Mouse (Mus musculus) heart, postnatal 0 days (tissue): ENCODE measurements around the gene Kcp. TPM values are rescaled to one million over a fixed set of nuclear protein-coding genes. Genes with fewer than 3 reads are reported as not detected.

Source experiments
- ATAC-seq: fragments of 200-750 bp; cut with Nextera tagmentation; 2 replicates; pipeline ENCODE4 v1.8.0; 2017; ENCODE audit warnings: low read depth, moderate number of reproducible peaks, moderate library complexity; ENCODE audit not compliant: insufficient read depth
- DNase-seq: peaks from one replicate; pipeline ENCODE4 v3.0.0-alpha.2; 2016; ENCODE audit warnings: low spot score
- H3K27ac ChIP-seq: fragments of 300-500 bp; sonication (generic); 2 replicates; pipeline ENCODE4 v1.5.1; 2014; ENCODE audit warnings: low read depth, mild to moderate bottlenecking
- H3K27me3 ChIP-seq: fragments of 300-500 bp; sonication (generic); 2 replicates; pipeline ENCODE4 v1.6.1; 2014; ENCODE audit warnings: low read length, mixed read lengths; ENCODE audit not compliant: control insufficient read depth, insufficient read depth
- H3K36me3 ChIP-seq: fragments of 300-500 bp; sonication (generic); replicated peaks from 2 replicates; pipeline ENCODE4 v1.6.1; 2014; ENCODE audit warnings: low read length, mixed read lengths; ENCODE audit not compliant: control insufficient read depth, insufficient read depth
- H3K4me1 ChIP-seq: fragments of 300-500 bp; sonication (generic); 2 replicates; pipeline ENCODE4 v1.6.1; 2014; ENCODE audit warnings: antibody characterized with exemption; ENCODE audit not compliant: control insufficient read depth, insufficient read depth
- H3K4me2 ChIP-seq: fragments of 300-500 bp; sonication (generic); 2 replicates; pipeline ENCODE4 v1.6.1; 2014; ENCODE audit warnings: low read depth, mild to moderate bottlenecking, low read length, moderate library complexity
- H3K4me3 ChIP-seq: fragments of 300-500 bp; sonication (generic); 2 replicates; pipeline ENCODE4 v1.5.1; 2014; ENCODE audit warnings: low read depth, low read length
- H3K9ac ChIP-seq: fragments of 300-500 bp; sonication (generic); replicated peaks from 2 replicates; pipeline ENCODE4 v1.6.1; 2014; ENCODE audit warnings: low read depth, low read length, mixed read lengths
- H3K9me3 ChIP-seq: fragments of 300-500 bp; sonication (generic); replicated peaks from 2 replicates; pipeline ENCODE4 v1.6.1; 2016; ENCODE audit warnings: low read length; ENCODE audit not compliant: control insufficient read depth
- CTCF ChIP-seq: IDR thresholded peaks from 2 replicates; pipeline ENCODE4 v1.5.1; 2016; ENCODE audit warnings: antibody characterized with exemption, control low read depth, low read depth
- EP300 ChIP-seq: IDR thresholded peaks from 2 replicates; pipeline ENCODE4 v1.6.1; 2016; ENCODE audit warnings: antibody characterized with exemption, low read depth
- WGBS: fragments of 180-500 bp; shearing (Covaris S2); extraction: QIAGEN DNeasy Blood & Tissue Kit; methylation state at CpG from one replicate; pipeline ENCODE4 v1.1.7; 2014; 5-methylcytosine and 5-hydroxymethylcytosine counted together
- polyA plus RNA-seq: library from polyadenylated mRNA; unstranded; fragments of >200 nt; fragmentation: Nextera tagmentation; extraction: Ambion mirVana; gene quantifications from 2 replicates; pipeline ENCODE4 v1.2.1, GENCODE M21; 2015
- total RNA-seq: library from RNA; depleted of rRNA; stranded (reverse); fragments of >200 nt; gene quantifications from 2 replicates; pipeline ENCODE4 v1.2.3, GENCODE M21; 2014; ENCODE audit warnings: low replicate concordance

Gene Kcp
- total and polyA plus RNA-seq, 2 experiments from 2014 or later: 4.2 to 17.9 TPM

DNA sequence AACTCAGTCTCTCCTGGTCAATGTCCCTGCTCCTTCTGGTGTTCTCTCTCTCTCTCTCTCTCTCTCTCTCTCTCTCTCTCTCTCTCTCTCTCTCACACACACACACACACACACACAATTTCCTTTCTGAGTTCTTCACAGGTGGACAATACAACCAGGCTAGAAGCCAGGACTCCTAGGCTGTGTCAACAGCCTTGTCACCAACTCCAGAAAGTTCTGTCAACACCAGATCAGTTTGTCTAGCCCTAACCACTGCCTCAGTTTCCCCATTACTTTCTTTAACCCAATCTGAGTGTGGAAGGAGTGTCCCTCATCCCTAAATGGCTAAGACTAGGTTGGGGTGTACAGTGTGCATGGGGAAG lies 75.1 kb downstream of the Kcp start:
- peak overlapping the region; percentile 96 for H3K27ac ChIP-seq
- H3K9me3 ChIP-seq: no peaks in the 10 kb centered on the region

GRCm38 (mm10) chr6:29432156-29432555 lies 75.6 kb downstream of the Kcp start:
- H3K9me3 ChIP-seq: no peaks in the 10 kb centered on the region
- 0 out of 2 replicates have a peak, but pooled peaks cover 3% of the 10 kb centered on the region for H3K36me3 ChIP-seq
- H3K9ac ChIP-seq: no peak overlapping the region
- H3K4me3 ChIP-seq: no peak overlapping the region
- WGBS: 24% methylated on average over 3 of the region's 3 CpGs
- TF ChIP-seq CTCF: no peak
- no peak for ATAC-seq
- peak; percentile 51 for DNase-seq
- H3K4me2 ChIP-seq: no peak overlapping the region
- H3K27ac ChIP-seq: peak overlapping the region; percentile 96
- peaks cover 32% of the 10 kb centered on the region for H3K4me1 ChIP-seq
- no peaks in the 10 kb centered on the region for H3K27me3 ChIP-seq

More for the DNA sequence above, 75.1 kb downstream of the Kcp start:
- H3K4me1 ChIP-seq: peaks cover 34% of the 10 kb centered on the region
- H3K27me3 ChIP-seq: no peaks in the 10 kb centered on the region
- H3K4me2 ChIP-seq: peak overlapping the region; percentile 79
- H3K9ac ChIP-seq: peak overlapping the region; percentile 82
- ATAC-seq (no peak), DNase-seq (peak; percentile 27)
- peak overlapping the region; percentile 72 for H3K4me3 ChIP-seq
- TF ChIP-seq CTCF (no peak), EP300 (no peak)
- 0 out of 2 replicates have a peak, but pooled peaks cover 3% of the 10 kb centered on the region for H3K36me3 ChIP-seq

DNA sequence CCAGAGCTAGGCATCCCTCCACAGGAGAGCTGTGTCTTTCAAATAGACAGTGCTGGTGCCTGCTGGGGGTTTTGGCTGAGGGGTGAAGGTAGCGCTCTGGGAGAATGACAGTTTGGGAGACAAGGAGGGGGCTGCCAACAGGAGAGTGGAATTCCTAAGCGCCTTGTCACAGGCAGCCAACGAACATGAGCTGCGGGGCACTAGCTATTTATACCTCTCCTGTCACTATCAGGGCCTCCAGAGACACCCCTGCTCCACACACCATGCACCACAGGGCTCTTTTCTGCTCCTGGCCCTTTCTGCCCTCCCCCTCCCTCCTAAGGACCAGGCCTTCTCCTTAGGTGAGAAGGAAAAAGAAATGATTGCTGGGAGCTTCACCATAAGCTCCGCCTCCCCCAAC lies 76.3 kb downstream of the Kcp start:
- H3K4me3 ChIP-seq: no peak overlapping the region
- peak overlapping the region; percentile 96 for H3K27ac ChIP-seq
- no peaks in the 10 kb centered on the region for H3K9me3 ChIP-seq
- 0 out of 2 replicates have a peak overlapping the region, but pooled peaks have one; percentile 4 for H3K4me2 ChIP-seq
- ATAC-seq (peak; percentile 68), DNase-seq (peak; percentile 94)
- TF ChIP-seq EP300 (0 out of 2 replicates have a peak, but pooled peaks have one; percentile 1), CTCF (no peak)
- WGBS: 24% methylated on average over 5 of the region's 5 CpGs
- no peaks in the 10 kb centered on the region for H3K36me3 ChIP-seq
- H3K27me3 ChIP-seq: no peaks in the 10 kb centered on the region
- H3K9ac ChIP-seq: no peak overlapping the region
- peaks cover 27% of the 10 kb centered on the region for H3K4me1 ChIP-seq

DNA sequence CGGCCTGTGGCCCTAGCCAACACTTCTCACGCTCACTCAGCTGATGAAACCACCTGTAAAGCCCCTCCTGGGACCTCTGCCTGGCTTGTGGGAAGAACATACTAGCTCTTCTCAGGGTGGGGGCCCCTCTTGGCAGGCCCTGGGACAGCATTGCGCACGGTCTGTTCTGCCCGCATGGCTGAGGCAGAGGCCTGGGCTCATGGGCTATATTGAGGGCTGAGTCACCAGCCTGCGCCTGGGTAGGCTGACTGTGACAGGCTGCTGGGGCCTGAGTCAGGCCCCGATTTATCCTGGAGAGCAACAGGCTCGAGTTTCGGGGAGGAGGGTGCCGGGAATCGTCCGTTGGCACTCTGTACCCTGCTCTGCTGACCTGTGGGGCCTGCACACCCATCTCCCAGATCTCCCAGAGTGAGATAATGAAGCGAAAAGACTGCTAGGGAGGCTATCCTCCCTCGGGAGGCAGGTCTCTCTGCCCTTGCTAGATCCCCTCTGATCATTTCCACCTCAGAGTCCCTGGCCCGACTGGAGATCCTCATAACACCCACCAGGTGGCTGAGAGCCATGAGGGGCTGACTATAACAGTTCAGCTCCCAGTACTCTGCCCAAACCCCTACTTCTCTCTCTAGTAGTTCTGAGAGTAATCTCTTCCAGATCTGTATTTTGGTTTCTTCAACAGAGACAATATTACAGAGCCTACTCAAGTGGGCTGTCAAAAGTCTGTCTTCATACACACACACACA lies 76.9 kb downstream of the Kcp start:
- H3K4me1 ChIP-seq: peaks cover 21% of the 10 kb centered on the region
- H3K9me3 ChIP-seq: no peaks in the 10 kb centered on the region
- no peaks in the 10 kb centered on the region for H3K27me3 ChIP-seq
- DNase-seq (peak; percentile 77), ATAC-seq (peak; percentile 28; the same call in 1 of the 2 replicates)
- H3K36me3 ChIP-seq: no peaks in the 10 kb centered on the region
- H3K4me2 ChIP-seq: 0 out of 2 replicates have a peak overlapping the region, but pooled peaks have one; percentile 4
- no peak overlapping the region for H3K4me3 ChIP-seq
- TF ChIP-seq CTCF: peak; percentile 10; the same call in 1 of the 2 replicates
- no peak for TF ChIP-seq EP300
- 27% methylated on average over 15 of the region's 15 CpGs for WGBS
- peak overlapping the region; percentile 96 for H3K27ac ChIP-seq
- H3K9ac ChIP-seq: peak overlapping the region; percentile 32; the same call in 1 of the 2 replicates

DNA sequence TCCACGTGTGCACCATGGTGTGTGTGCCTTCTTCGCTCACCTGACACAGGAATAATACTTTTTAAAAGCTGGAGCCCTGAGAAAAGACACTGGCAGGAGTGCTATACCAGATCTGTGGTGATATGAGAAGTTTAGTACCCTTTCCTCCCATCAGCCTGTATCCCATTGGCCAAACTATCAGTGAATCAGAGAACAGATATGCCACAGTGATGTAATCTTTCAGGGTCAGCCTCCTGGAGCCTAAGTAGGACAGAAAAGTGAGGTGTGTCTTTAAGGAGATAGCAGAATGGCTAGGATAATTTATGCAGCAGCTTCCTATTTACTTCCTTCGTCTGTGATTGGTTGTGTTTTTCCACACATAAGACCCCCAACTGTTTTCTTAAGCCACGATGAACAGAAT lies 79.6 kb downstream of the Kcp start:
- Histone ChIP-seq H3K36me3 (no peaks in the 10 kb centered on the region), H3K9ac (no peak overlapping the region), H3K4me3 (no peak overlapping the region), H3K27me3 (no peaks in the 10 kb centered on the region), H3K4me2 (no peak overlapping the region), H3K9me3 (no peaks in the 10 kb centered on the region), H3K27ac (no peak overlapping the region), H3K4me1 (peaks cover 15% of the 10 kb centered on the region)
- ATAC-seq (no peak), DNase-seq (no peak)
- 73% methylated on average over 4 of the region's 4 CpGs for WGBS
- TF ChIP-seq EP300 (no peak), CTCF (no peak)
